Mouse (Mus musculus) embryonic fibroblast, embryonic 13.5 days (primary cell): ENCODE data around the gene Mal.

Experiments used
- CTCF ChIP-seq: IDR thresholded peaks from 2 replicates; pipeline ENCODE4 v1.5.1; 2011; ENCODE audit warnings: mild to moderate bottlenecking, control low read depth, low read length, moderate library complexity, borderline replicate concordance; ENCODE audit not compliant: insufficient read depth
- POLR2A ChIP-seq: IDR thresholded peaks from 2 replicates; pipeline ENCODE4 v1.6.1; 2011; ENCODE audit warnings: low read depth, mild to moderate bottlenecking, control low read depth, low read length, moderate library complexity

- TF ChIP-seq POLR2A, result no peak
- TF ChIP-seq CTCF, result no peak
Measured at GRCm38 (mm10) chr2:127625659-127626058, 30.8 kb downstream of the Mal start.
